Mouse (Mus musculus) gastrocnemius, postnatal 14 days (tissue): Measurements from ENCODE around the gene Abat. TPM values are rescaled to one million over a fixed set of nuclear protein-coding genes. Genes with fewer than 3 reads are reported as not detected.

Experiments used
- DNase-seq: peaks from one replicate; pipeline ENCODE4 v3.0.0; 2021; ENCODE audit warnings: mixed read lengths
- intact Hi-C: fragments of 180-260 bp; cut with DNase I; formaldehyde crosslinking; loops from one replicate; pipeline ENCODE4 v1.15.1; 2025; ENCODE audit warnings: low total_unique reads
- total RNA-seq, 2 experiments: library from RNA; stranded (reverse); gene quantifications; 2 replicates each; pipeline ENCODE4 v1.2.3; 2021

Gene Abat
- total RNA-seq, 2 experiments from 2014 or later, result 5.5 to 6.4 TPM

DNA sequence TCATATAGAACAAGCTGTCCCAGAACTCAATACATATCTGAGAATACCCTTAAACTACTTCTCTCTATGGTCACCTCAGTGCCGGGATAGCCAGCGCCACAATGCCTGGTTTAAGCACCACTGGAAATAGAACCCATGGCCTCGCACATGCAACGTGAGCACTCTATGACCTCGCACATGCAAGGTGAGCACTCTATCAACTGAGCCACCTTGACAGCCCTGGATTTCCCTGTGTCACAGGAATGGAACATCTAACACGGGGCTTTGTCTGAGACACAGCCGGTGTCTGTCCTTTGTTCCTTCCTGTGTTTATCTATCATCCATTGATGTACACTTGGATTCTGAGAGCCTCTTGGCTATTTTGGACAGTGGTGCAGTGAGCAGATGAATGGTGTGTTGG lies 55.7 kb downstream of the Abat start:
- intact Hi-C loops, result no loop called here
- no peak for DNase-seq

DNA sequence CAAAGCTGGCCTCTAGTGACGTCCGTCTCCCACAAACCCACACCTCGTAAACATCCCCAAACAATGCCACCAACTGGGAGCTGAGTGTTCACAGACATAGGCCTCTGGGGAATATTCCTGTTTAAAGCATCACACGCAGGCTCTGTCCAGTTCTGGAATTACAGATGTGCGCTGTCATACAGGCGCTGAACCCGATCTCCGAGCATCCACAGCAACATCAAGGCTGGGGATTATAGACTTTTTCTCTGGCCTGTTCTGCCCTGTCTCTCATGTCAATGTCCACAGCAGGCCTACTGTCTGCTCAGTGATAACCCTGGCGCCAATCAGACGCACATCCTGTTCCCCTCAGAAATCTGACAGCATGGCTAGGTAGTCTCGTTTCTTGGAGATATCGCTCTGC lies 57.1 kb downstream of the Abat start:
- DNase-seq, result no peak
- intact Hi-C loops, result no loop called here

DNA sequence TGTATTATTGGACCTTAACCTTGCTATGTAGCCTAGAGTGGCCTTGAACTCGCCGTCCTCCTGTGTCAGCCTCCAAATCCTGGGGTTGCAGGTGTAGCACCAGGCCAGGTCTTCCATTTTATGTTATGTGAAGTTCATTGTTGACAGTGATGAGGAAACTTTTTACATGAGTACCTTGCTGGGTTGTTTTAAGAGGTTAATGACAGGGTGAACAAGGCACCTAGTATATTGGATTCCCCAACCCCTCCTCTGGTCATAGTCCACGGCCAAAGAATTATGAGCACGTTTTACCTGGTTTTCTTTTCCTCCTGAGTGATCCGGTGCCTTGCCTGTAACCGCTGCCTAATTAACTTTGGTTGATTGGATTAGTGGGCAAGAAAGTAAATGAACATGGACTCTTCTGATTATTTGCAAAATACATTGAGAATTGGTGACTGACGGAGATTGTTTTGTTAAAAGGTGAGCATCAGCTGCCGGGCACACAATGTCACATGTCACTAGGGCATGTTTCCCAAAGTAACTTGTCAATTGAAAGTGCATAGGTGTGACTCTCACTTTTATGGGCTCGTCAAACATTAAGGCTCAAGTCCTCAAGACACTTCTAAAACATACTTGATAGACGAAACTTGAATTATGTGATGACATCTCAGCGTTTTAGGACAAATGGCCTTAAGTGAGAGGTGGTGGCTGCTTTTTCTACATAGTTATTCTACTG lies 57.8 kb downstream of the Abat start:
- DNase-seq, result no peak
- intact Hi-C loops, result no loop called here

DNA sequence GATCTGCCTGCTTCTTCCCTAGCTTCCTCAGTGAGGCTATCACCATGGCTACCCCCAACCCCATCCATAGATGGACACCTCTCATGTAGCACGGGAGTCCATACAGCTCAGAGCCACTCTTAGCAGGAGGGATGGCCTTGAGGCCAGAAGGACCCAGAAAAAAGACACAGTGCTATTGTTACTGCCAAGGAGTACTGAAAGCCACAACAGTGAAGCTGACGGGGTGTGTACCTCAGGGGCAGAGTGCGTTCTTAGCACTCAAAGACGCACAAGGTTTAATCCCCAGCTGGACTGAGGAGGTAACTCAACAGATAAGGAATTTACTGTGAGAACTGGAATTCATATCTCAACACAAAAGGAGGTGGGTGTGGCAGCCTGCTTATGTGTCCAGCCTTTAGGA lies 59.8 kb downstream of the Abat start:
- intact Hi-C loops, result no loop called here

DNA sequence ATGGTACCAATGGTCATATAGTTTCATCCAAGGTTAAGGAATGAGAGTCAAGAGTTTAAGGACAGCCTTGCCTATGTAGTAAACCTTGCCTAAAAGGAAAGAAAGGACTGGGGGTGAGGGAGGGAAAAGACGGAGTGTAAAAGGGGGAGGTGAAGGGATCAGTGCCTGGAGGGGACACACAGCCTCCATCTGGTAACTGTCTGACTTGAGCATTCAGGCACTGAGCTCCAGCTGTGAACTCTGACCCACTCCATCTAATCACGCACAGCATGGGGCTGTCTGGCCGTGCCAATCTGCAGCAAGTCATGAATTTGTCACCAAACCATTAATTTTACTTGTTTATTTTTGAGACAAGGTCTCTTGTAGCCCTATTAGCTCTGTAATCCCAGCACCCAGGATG lies 60.5 kb downstream of the Abat start:
- no peak for DNase-seq

More for the DNA sequence above, 59.8 kb downstream of the Abat start:
- no peak for DNase-seq

DNA sequence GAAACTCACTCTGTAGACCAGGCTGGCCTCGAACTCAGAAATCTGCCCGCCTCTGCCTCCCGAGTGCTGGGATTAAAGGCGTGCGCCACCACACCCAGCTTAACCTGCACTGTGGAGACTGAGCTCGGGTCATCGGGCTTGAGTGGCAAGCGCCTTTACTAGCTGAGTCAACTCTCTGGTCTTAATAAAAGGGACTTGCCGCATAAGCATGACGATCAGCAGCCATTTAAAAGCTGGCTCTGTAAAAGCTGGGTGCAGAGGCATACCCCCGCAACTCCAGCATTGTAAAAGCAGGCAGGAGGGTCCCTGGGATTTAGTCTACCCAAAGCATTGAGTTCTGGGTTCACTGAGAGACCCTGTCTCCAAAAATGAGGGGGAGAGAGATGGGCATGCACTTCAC lies 61.1 kb downstream of the Abat start:
- no peak for DNase-seq
- intact Hi-C loops, result no loop called here

More for the DNA sequence above, 60.5 kb downstream of the Abat start:
- intact Hi-C loops, result no loop called here

DNA sequence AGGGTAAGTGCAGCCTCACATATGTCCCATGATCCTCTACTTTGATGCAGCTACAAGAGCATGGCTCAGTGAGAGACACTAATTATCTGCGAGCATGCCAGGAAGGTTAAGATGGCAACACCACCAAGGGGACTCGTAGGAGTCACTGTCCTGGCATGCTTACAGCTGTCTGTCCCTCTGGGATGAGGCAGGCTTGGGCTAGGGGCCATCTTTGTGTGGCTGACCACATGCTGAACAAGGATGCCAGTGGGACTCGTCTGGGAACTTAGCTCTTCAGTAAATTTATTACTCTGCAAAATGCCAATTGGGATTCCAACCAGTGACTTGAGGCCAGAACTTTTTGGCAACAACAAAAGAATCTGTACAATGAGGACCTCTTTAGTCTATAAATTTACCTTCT lies 62.9 kb downstream of the Abat start:
- intact Hi-C loops, result no loop called here
- no peak for DNase-seq

DNA sequence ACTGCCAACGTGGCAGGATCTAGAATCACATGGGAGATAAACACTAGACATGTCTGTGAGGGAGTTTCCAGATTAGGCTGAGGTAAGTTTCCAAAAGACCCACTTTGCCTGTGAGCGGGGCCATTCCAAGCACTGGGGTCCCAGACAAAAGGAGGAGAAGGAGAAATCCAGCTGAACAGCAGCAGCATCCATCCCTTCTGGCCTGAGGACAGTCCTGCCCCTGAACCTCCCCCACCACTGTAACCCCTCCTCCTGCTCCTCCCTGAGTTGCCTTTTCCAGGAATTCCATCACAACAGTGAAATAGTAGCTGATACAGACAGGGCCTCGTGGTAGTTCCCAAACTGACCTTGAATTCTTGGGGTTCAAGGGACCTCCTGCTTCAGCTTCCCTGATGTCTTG lies 63.7 kb downstream of the Abat start:
- intact Hi-C loops, result no loop called here
- no peak for DNase-seq

DNA sequence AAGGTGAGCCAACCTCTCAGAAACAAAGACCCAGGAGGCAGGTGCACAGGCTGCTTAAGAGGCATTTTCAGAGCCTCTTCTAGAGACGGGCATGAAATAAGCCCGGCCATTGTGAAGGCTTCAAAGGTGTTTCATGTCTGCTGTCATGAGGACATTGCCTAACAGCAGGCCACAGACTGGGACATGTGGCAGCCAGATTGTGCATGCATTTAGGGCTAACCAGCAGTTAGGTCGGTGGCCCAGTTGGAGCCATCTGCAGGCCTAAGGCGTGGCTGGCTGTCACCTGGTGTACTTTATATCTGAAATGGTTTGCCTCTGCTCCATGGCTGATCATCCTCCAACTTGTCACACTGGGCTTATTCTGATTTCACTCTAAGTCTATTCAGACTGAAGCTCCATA lies 65.1 kb downstream of the Abat start:
- intact Hi-C loops, result no loop called here
- no peak for DNase-seq

DNA sequence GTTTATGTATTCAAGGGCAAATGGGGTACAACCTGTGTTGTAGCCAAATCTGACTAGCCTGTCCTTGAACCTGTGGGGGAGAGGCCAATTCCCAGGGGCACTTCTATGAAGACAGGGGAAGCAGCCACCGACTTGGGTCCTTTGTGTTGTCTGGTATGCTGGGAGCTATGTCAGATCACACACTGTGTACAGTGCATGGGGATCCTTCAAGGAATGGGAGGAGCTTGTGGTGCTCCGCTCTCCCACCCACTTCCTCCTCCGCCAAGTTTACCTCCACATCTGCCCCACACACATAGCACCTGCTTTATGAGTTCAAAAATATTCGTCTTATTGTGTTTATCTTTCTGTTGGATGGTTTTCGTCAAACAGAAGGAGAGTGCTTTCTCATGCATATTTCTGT lies 66.3 kb downstream of the Abat start:
- DNase-seq, result no peak
- intact Hi-C loops, result no loop called here

DNA sequence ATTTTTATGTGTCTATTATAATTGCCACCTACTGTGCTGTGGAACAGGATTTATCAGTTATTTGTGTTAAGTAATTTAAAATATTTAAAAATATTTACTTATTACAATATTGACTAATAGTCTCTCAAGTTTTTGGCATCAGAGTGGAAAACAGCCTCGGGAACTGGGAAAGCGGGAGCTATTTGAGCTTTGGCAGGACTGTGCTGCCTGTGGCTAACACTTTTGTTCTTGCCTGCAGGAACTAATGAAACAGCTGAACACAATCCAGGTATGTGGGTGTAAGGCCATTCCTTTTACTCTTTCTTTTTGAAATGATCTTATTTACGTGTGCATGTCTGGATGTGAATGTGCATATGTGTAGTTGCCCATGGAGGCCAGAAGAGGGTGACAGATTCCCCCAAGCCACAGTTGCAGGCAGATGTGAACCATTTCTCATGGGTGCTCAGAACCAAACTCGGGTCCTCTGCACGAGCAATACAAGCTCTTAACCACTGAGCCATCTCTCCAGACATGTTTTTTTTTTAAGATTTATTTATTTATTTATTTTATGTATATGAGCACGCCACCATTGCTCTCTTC lies 68.5 kb downstream of the Abat start:
- intact Hi-C loops, result no loop called here
- no peak for DNase-seq

DNA sequence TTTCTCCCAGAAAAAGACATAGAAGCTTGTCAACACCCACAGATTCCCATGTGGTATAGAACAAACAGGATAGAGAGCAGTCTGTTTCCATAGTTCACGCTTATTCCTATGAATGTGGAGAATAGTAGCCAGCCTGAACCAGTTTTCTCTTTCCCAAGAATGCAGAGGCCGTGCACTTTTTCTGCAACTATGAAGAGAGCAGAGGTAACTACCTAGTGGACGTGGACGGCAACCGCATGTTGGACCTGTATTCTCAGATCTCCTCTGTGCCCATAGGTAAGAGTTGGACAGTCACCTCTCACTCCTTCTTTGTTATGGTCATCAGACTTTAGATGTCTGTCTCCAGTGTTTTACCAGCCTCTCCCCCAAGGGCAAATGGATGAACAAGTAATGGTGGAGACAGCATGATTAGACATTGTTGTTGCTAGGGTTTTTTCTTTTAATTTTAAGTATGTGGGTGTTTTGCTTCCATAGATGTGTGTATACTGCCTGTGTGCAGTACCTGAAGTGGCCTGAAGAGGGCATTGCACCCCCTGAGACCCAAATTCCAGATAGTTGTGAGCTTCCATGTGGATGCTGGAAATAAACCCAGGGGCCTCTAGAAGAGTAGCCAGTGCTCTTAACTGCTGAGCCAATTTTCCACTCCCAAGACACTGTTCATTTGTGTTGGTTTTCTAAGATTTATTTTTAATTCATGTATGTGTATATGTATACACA lies 69.5 kb downstream of the Abat start:
- intact Hi-C loops, result no loop called here
- no peak for DNase-seq

DNA sequence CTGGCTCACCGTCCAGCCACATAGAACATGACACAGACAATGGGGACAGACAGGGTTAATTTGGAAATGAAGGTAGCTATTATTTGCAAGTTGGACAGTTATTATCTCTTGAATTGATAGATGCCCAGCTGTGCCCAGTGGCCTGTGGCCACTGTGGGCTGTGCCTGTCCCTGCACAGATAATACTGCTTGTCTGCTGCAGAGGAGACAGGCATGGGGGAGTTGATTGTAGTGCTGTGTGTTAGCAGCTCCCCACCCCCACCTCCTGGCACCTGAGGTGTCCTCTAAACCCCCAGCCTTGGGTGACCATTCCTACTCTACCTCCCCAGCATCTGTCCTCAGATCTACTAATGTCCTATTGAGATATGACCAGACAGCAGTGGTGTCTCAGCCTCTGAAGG lies 71.0 kb downstream of the Abat start:
- DNase-seq, result no peak
- intact Hi-C loops, result no loop called here

DNA sequence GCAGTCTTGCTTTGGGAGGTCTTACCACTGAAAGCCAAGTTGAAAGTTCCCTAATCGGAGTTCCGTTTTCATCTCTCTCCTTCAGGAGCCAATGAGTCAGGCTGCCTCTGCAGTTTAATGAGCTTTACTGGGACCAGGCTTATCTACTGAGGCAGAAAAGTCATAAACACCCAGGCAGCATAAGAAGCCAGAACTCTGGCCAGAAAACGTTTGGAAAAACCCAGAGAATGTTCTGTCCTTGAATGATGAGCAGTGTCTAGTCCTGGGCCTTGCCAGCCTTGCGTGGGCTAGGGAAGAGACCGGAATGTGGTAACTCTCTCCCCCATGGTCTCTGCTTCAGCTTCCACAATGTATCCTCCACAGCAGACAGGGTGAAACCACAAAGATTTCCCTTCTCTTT lies 71.8 kb downstream of the Abat start:
- DNase-seq, result no peak
- intact Hi-C loops, result no loop called here

DNA sequence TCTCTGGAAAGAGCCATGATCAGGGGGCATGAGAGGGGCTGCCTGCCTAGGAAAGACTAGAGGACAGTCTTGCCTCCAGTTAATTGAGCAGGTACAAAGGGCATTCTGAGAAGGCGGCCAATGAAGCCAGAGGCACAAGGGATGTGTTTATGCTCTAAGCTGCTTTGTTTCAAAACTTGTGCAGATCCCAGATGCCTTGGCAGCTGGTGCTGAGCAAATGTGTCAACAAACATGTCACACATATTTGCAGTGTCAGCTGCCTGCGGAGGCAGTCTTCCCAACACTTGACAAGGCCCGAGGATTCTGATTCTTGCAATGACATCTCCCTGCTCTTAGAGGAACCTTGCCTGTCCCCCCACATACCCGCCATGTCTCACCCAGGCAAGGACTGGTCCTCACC lies 82.2 kb downstream of the Abat start:
- peak; percentile 12 for DNase-seq

DNA sequence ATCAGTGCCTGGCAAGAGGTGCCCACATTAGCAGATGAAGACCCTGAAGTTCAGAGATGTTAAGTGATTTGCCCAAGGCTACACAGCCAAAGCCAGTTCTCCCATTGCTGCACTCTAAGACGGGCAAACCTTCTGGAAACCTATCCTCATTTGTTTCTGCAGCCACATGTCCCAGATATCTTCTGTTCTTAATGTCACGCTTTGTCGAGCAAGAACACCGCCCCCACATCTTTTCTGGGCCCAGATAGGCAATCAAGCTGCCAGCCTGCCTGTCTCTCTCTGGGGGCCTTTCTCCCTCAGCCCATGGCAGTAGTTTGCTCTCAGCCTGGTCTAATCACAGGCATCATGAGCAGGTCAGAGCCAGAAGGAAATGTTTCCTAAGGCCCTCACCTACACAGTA lies 83.1 kb downstream of the Abat start:
- DNase-seq, result no peak
- intact Hi-C loops, result no loop called here

More for the DNA sequence above, 82.2 kb downstream of the Abat start:
- intact Hi-C loops, result no loop called here

DNA sequence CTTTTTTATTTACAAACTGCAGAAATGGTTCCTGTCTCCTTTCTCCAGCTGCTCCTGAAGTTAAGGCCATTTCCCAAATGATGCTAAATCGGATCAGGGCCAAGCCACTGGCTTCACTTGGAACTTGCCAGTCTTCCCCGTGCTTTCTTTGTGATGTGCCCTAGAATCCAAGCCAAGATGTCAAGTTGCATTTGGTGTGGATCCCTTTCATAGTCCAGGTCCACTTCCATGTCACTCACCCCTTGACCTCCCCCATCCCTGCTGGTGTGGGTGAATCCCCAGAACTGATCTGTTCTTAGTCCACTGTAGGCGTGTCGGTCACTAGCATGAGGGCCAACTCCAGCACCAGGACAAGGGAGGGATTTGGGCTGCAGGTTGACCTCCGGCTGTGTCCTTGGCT lies 84.3 kb downstream of the Abat start:
- intact Hi-C loops, result no loop called here
- no peak for DNase-seq

DNA sequence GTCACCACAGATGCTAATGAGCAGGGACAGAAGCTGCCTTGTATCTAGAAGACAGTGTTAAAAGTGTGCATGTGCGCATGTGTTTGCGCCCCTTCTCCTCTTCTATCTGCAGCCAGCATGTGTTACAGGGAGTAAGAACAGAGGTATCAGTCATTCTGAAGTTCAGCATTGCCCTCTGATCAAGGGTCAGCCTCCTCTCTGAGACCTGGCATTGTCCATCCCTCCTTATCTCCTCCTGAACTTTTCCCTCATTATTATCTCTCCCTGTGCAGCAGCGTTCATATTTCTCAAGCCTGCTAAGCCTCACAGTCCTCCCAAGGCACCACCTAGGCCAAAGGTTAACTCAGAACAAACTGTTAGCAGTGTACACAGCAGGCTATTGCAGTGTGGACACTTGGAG lies 90.6 kb downstream of the Abat start:
- no peak for DNase-seq
- intact Hi-C loops, result no loop called here

DNA sequence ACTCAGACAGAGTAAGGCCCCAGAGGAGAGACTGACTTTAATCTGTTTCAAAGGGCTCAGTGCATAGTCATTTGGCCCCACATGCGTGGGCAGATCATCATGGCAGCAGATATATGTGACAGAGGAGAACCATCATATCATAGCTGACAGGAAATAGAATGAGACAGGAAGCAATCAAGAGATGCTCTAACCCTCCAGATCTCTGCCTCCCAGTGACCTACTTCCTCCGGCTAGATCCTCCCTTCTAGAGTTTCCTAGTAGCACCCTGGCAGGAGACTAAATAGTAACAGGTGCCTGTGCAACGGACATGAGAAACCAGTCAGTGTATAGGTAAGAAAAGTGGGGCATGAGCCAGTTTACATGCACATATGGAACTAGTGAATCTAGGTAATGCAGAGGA lies 97.2 kb downstream of the Abat start:
- no peak for DNase-seq
- intact Hi-C loops, result no loop called here

DNA sequence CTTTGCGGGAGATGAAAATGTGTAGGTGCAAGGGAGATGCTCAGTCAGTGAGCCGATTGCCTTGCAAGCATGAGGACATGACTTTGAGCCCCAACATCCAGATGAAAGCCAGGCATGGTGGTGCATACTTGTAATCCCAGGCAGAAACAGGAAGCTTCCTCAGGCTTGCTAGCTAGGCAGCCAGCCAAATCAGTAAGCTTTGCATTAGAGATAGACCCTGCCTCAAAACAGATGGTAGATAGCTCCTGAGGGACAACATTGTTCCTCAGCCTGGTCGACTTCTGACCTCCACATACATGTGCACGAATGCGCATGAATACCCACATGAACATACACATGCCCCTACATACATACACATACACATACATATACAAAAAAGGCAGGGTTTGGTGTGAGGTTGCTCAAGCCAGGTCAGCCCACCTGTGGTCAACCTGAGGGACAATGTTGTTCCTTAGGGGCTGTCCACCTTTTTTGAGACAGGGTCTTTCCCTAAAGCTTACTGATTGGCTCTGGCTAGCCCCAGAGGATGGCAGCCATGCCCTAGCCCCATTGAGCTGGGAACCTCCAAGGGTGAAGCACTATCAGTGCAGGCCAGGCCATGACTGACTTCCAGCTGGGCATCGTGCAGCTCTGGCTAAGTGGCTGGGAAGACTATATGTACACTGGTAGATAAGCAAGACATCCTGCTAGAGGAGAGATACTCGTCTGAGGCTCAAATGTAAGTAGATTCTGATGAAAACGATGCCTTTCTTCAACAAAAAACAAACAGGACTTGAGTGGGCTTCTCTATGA lies 99.2 kb downstream of the Abat start:
- intact Hi-C loops, result no loop called here

More for the DNA sequence above, 99.2 kb downstream of the Abat start:
- DNase-seq, result no peak
